ENCODE assay signal across 28 mouse cellular contexts in the genomic region with DNA sequence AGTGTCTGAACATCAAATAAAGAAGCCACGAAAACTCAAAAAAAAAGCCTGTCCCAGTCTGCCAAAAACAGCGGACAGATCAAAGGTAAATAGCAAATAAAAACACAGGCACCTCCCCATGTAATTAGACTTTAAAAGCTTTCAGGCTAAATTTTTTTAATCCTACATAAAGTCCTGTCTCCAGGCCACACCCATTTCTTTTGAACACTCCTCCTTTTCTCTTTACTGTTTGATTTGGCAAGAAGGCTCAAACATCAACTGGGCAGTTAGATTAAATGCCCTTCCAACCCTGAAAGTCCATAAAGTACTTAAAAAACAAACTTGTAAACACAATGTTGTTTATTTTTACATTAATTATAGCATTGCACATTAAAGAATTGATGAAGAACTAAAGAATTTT.
"Had no signal": no experiment of that assay in that cellular context is flagged by ENCODE, and none has a peak within 500 bp of the region (broad histone marks: within the 10 kb centered on the region; RNA-seq: fewer than 3 reads in every experiment).

No protein-coding gene starts in this region.

- DNase-seq: cerebellum, adult 18-20 months; cerebellum, adult 2 months; cerebellum, adult 8-10 months; cerebellum, adult 9-10 months; cerebellum, adult 9-11 months; cerebellum, postnatal 10 days; cerebellum, postnatal 14 days; cerebellum, postnatal 25 days; cerebellum, postnatal 36 days; embryo, embryonic 11 days; forebrain, postnatal 0 days; gastrocnemius, adult 2 months; gastrocnemius, postnatal 10 days; gastrocnemius, postnatal 14 days; gastrocnemius, postnatal 25 days; gastrocnemius, postnatal 36 days; heart, adult 18-20 months had no signal

- H3K27ac ChIP-seq: embryonic facial prominence, embryonic 10.5 days; embryonic facial prominence, embryonic 12.5 days; embryonic facial prominence, embryonic 13.5 days; embryonic facial prominence, embryonic 15.5 days; forebrain, embryonic 10.5 days; forebrain, embryonic 12.5 days; forebrain, embryonic 13.5 days; forebrain, embryonic 15.5 days had no signal

- H3K4me1 ChIP-seq: embryonic facial prominence, embryonic 10.5 days; embryonic facial prominence, embryonic 12.5 days; embryonic facial prominence, embryonic 13.5 days; embryonic facial prominence, embryonic 15.5 days; forebrain, embryonic 12.5 days had no signal

- H3K9ac ChIP-seq: embryonic facial prominence, embryonic 12.5 days; embryonic facial prominence, embryonic 13.5 days; embryonic facial prominence, embryonic 15.5 days; forebrain, embryonic 12.5 days; forebrain, embryonic 13.5 days; forebrain, embryonic 15.5 days; forebrain, postnatal 0 days had no signal

- H3K27me3 ChIP-seq: embryonic facial prominence, embryonic 12.5 days; embryonic facial prominence, embryonic 13.5 days; embryonic facial prominence, embryonic 15.5 days; forebrain, embryonic 12.5 days; forebrain, embryonic 13.5 days; forebrain, embryonic 15.5 days had no signal

- H3K36me3 ChIP-seq: embryonic facial prominence, embryonic 10.5 days; embryonic facial prominence, embryonic 12.5 days; embryonic facial prominence, embryonic 13.5 days; embryonic facial prominence, embryonic 15.5 days had no signal

- H3K4me3 ChIP-seq: embryonic facial prominence, embryonic 10.5 days; embryonic facial prominence, embryonic 12.5 days; embryonic facial prominence, embryonic 13.5 days; embryonic facial prominence, embryonic 15.5 days; erythroblast, embryonic 14.5 days; forebrain, embryonic 10.5 days; forebrain, embryonic 12.5 days; forebrain, embryonic 13.5 days; forebrain, embryonic 15.5 days; gastrocnemius, adult 2 months had no signal

- ATAC-seq: forebrain, embryonic 13.5 days; forebrain, embryonic 14.5 days; forebrain, embryonic 15.5 days; forebrain, embryonic 16.5 days; forebrain, postnatal 0 days had no signal

- H3K4me2 ChIP-seq: embryonic facial prominence, embryonic 12.5 days; embryonic facial prominence, embryonic 13.5 days; embryonic facial prominence, embryonic 15.5 days; forebrain, embryonic 12.5 days; forebrain, embryonic 13.5 days; forebrain, embryonic 15.5 days had no signal

- H3K9me3 ChIP-seq: embryonic facial prominence, embryonic 10.5 days; embryonic facial prominence, embryonic 12.5 days; embryonic facial prominence, embryonic 13.5 days; embryonic facial prominence, embryonic 15.5 days; forebrain, embryonic 10.5 days; forebrain, embryonic 12.5 days; forebrain, embryonic 13.5 days; forebrain, embryonic 15.5 days had no signal
